22 mouse cellular contexts compared by ENCODE assay signal in genomic region chr4:119592479-119592878, GRCm38 (mm10). TPM values are rescaled to one million over a fixed set of nuclear protein-coding genes. Genes with fewer than 3 reads are reported as not detected.
"Had no signal": no experiment of that assay in that cellular context is flagged by ENCODE, and none has a peak within 500 bp of the region (broad histone marks: within the 10 kb centered on the region; RNA-seq: fewer than 3 reads in every experiment).

No protein-coding gene starts in this region.

- H3K4me3 ChIP-seq: lung, embryonic 15.5 days; megakaryocyte, embryonic 14.5 days; midbrain, embryonic 13.5 days; midbrain, embryonic 15.5 days; neural tube, embryonic 12.5 days; stomach, embryonic 15.5 days had no signal

- DNase-seq: liver, postnatal 0 days; lung, adult 2 months; lung, postnatal 14 days; lung, postnatal 36 days; right cerebral cortex, postnatal 25 days; right cerebral cortex, postnatal 4 days; spleen, adult 18-20 months; thymus, adult 2 months; thymus, postnatal 25 days; thymus, postnatal 4 days had no signal

- H3K27ac ChIP-seq: lung, embryonic 15.5 days; macrophage; midbrain, embryonic 13.5 days; midbrain, embryonic 15.5 days; neural tube, embryonic 12.5 days; stomach, embryonic 15.5 days; stomach, postnatal 0 days had no signal

- H3K9me3 ChIP-seq: lung, embryonic 15.5 days; megakaryocyte, embryonic 14.5 days; midbrain, embryonic 13.5 days; midbrain, embryonic 15.5 days; neural tube, embryonic 12.5 days; stomach, embryonic 15.5 days had no signal

- H3K4me1 ChIP-seq: lung, embryonic 15.5 days; neural tube, embryonic 12.5 days; stomach, embryonic 15.5 days had no signal

- H3K9ac ChIP-seq: liver, postnatal 0 days; lung, embryonic 15.5 days; midbrain, embryonic 13.5 days; midbrain, embryonic 15.5 days; neural tube, embryonic 12.5 days; stomach, embryonic 15.5 days had no signal

- H3K36me3 ChIP-seq: midbrain, embryonic 15.5 days; stomach, embryonic 15.5 days had no signal

RNA-seq across cellular contexts. Expression of gene Guca2a, which starts 45.0 kb away (rescaled TPM):
- total RNA-seq: megakaryocyte progenitor cell, adult 5-6 weeks; midbrain, postnatal 0 days; monocyte, adult 5-6 weeks; neutrophil, adult 5-6 weeks had no signal
